Mouse (Mus musculus) heart, postnatal 0 days (tissue): ENCODE measurements at regions not wholly inside any gene's neighbourhood (a gene's known extent, or its start where the extent isn't known, plus 50 kb on each side); places are given as distances from the start of the nearest gene placed in this dataset.

Source experiments
- ATAC-seq: fragments of 200-750 bp; cut with Nextera tagmentation; 2 replicates; pipeline ENCODE4 v1.8.0; 2017; ENCODE audit warnings: low read depth, moderate number of reproducible peaks, moderate library complexity; ENCODE audit not compliant: insufficient read depth
- DNase-seq: peaks from one replicate; pipeline ENCODE4 v3.0.0-alpha.2; 2016; ENCODE audit warnings: low spot score
- H3K27ac ChIP-seq: fragments of 300-500 bp; sonication (generic); 2 replicates; pipeline ENCODE4 v1.5.1; 2014; ENCODE audit warnings: low read depth, mild to moderate bottlenecking
- H3K27me3 ChIP-seq: fragments of 300-500 bp; sonication (generic); 2 replicates; pipeline ENCODE4 v1.6.1; 2014; ENCODE audit warnings: low read length, mixed read lengths; ENCODE audit not compliant: control insufficient read depth, insufficient read depth
- H3K36me3 ChIP-seq: fragments of 300-500 bp; sonication (generic); replicated peaks from 2 replicates; pipeline ENCODE4 v1.6.1; 2014; ENCODE audit warnings: low read length, mixed read lengths; ENCODE audit not compliant: control insufficient read depth, insufficient read depth
- H3K4me1 ChIP-seq: fragments of 300-500 bp; sonication (generic); 2 replicates; pipeline ENCODE4 v1.6.1; 2014; ENCODE audit warnings: antibody characterized with exemption; ENCODE audit not compliant: control insufficient read depth, insufficient read depth
- H3K4me2 ChIP-seq: fragments of 300-500 bp; sonication (generic); 2 replicates; pipeline ENCODE4 v1.6.1; 2014; ENCODE audit warnings: low read depth, mild to moderate bottlenecking, low read length, moderate library complexity
- H3K4me3 ChIP-seq: fragments of 300-500 bp; sonication (generic); 2 replicates; pipeline ENCODE4 v1.5.1; 2014; ENCODE audit warnings: low read depth, low read length
- H3K9ac ChIP-seq: fragments of 300-500 bp; sonication (generic); replicated peaks from 2 replicates; pipeline ENCODE4 v1.6.1; 2014; ENCODE audit warnings: low read depth, low read length, mixed read lengths
- H3K9me3 ChIP-seq: fragments of 300-500 bp; sonication (generic); replicated peaks from 2 replicates; pipeline ENCODE4 v1.6.1; 2016; ENCODE audit warnings: low read length; ENCODE audit not compliant: control insufficient read depth
- CTCF ChIP-seq: IDR thresholded peaks from 2 replicates; pipeline ENCODE4 v1.5.1; 2016; ENCODE audit warnings: antibody characterized with exemption, control low read depth, low read depth
- EP300 ChIP-seq: IDR thresholded peaks from 2 replicates; pipeline ENCODE4 v1.6.1; 2016; ENCODE audit warnings: antibody characterized with exemption, low read depth
- WGBS: fragments of 180-500 bp; shearing (Covaris S2); extraction: QIAGEN DNeasy Blood & Tissue Kit; methylation state at CpG from one replicate; pipeline ENCODE4 v1.1.7; 2014; 5-methylcytosine and 5-hydroxymethylcytosine counted together

DNA sequence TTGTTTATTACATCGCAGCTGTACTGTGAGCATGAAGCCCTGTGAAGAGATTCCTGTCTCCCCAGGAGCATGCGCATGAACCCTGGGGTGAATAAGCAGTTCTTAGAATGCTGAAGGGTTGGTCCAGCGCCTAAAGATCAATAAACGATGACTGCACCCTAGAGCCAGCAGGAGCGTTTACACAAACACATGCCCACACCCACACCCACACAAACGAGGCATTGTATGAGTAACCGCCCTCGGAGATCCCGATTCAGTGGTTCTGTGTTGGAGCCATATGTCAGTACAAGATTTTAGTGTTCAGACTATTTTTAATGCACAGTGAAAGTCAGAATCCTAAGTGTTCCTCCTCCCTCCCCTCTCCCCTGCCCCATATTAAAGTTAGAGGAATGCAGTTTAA is 57.3 kb downstream of the Edn1 start:
- 76% methylated on average over 9 of the region's 9 CpGs for WGBS
- Histone ChIP-seq H3K27me3 (no peaks in the 10 kb centered on the region), H3K4me1 (no peaks in the 10 kb centered on the region), H3K27ac (no peak overlapping the region), H3K9me3 (no peaks in the 10 kb centered on the region), H3K9ac (no peak overlapping the region), H3K36me3 (no peaks in the 10 kb centered on the region), H3K4me3 (no peak overlapping the region), H3K4me2 (no peak overlapping the region)
- no peak for DNase-seq
- TF ChIP-seq CTCF (no peak), EP300 (no peak)
- ATAC-seq = no peak

DNA sequence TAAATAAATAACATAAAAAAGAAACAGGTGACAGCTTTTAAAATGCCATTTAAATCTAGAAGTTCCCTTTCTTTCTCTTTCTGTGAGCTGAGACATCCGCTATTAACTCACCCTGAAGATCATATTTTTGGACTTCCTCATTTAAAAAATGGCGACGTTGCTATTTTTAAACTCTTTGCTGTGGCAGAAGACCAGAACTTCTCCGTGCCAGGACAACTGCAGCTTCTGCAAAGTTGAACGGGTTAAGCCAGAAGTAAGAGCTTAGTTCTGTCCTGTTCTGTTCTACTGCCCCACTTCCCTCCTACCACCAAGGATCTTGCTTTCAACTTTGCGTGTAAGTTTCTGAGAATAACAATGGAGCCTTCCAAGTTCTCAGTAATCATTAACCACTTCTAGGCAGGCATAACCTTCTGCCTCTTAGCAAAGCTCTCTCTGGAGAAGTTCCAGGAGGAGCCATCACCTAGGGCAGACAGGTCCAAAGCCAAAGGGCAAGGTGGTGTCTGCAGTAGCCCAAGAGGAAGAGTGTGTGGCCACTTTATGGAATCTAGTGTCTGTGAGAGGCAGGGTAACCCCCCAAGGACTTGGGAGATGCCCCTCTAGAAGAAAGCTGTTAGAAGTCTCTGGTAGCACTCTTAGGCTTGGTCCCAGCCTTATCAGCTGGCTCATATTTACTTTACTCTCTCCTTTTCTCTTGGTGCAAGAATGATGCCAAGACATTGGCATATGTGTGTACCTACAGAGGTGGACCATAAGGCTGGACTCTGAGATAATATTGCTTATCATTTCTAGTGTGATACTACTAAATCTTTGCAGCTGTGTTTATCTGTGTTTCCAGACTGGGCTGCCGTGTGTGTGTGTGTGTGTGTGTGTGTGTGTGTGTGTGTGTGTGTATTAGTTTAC is 66.6 kb downstream of the Edn1 start:
- DNase-seq (no peak), ATAC-seq (no peak)
- H3K36me3 ChIP-seq = no peaks in the 10 kb centered on the region
- H3K4me1 ChIP-seq = no peaks in the 10 kb centered on the region; the same call in 1 of the 2 replicates
- no peak overlapping the region for H3K9ac ChIP-seq
- no peaks in the 10 kb centered on the region for H3K27me3 ChIP-seq
- no peak overlapping the region for H3K4me3 ChIP-seq
- no peak for TF ChIP-seq CTCF
- TF ChIP-seq EP300 = no peak
- no peak overlapping the region for H3K4me2 ChIP-seq
- no peak overlapping the region for H3K27ac ChIP-seq
- WGBS = 41% methylated on average over 7 of the region's 7 CpGs
- no peaks in the 10 kb centered on the region for H3K9me3 ChIP-seq

DNA sequence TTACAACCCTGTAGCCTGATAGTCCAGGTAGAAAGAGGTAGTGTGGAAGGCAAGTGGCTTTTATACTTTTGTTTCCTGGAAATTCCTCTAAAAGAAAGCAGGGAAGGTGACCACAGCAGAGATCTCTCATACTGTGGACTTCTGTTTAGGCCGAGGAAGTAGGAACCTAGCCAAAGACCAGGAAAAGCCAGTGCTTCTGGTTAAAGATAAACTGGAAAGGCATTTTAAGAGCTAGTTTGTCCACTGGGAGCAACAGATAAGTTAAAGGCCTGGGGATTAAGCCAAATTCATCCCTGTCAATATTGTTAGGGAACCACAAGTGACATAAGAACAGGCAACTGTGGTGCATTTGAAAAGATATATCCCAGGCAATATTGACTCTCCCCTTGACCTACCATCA is 68.5 kb downstream of the Edn1 start:
- ATAC-seq = no peak
- H3K4me2 ChIP-seq = no peak overlapping the region
- H3K4me1 ChIP-seq = no peaks in the 10 kb centered on the region; the same call in 1 of the 2 replicates
- H3K27me3 ChIP-seq = no peaks in the 10 kb centered on the region
- DNase-seq = no peak
- H3K9me3 ChIP-seq = no peaks in the 10 kb centered on the region
- H3K9ac ChIP-seq = no peak overlapping the region
- 6% methylated on average over 1 of the region's 1 CpGs for WGBS
- H3K4me3 ChIP-seq = no peak overlapping the region
- no peak for TF ChIP-seq EP300
- TF ChIP-seq CTCF = no peak
- H3K36me3 ChIP-seq = no peaks in the 10 kb centered on the region
- H3K27ac ChIP-seq = no peak overlapping the region

- Histone ChIP-seq H3K36me3 (no peaks in the 10 kb centered on the region), H3K27ac (no peak overlapping the region), H3K27me3 (no peaks in the 10 kb centered on the region), H3K9me3 (no peaks in the 10 kb centered on the region), H3K4me1 (no peaks in the 10 kb centered on the region; the same call in 1 of the 2 replicates), H3K9ac (no peak overlapping the region), H3K4me3 (no peak overlapping the region), H3K4me2 (no peak overlapping the region)
- DNase-seq (no peak), ATAC-seq (no peak)
- WGBS = 78% methylated on average over 4 of the region's 4 CpGs
- no peak for TF ChIP-seq CTCF
- no peak for TF ChIP-seq EP300
These were observed 70.9 kb downstream of the Edn1 start for GRCm38 (mm10) chr13:42372201-42372600.

GRCm38 (mm10) chr13:42374181-42374596 is 72.9 kb downstream of the Edn1 start:
- WGBS = 83% methylated on average over 8 of the region's 8 CpGs
- Histone ChIP-seq H3K27ac (no peak overlapping the region), H3K9me3 (no peaks in the 10 kb centered on the region), H3K36me3 (no peaks in the 10 kb centered on the region), H3K4me1 (no peaks in the 10 kb centered on the region; the same call in 1 of the 2 replicates), H3K4me3 (no peak overlapping the region), H3K9ac (no peak overlapping the region), H3K4me2 (no peak overlapping the region), H3K27me3 (no peaks in the 10 kb centered on the region)
- ATAC-seq = no peak
- no peak for DNase-seq
- TF ChIP-seq CTCF (no peak), EP300 (no peak)
